ENCODE assay signal across 26 mouse cellular contexts in genomic region chr17:46915129-46915528, GRCm38 (mm10). TPM values are rescaled to one million over a fixed set of nuclear protein-coding genes. Genes with fewer than 3 reads are reported as not detected.
A peak's percentile ranks its signal among the peaks of the same experiment; 100 is the strongest.
DNase-seq lines count a peak whose midpoint lies in the region; ATAC-seq and TF ChIP-seq lines count a peak whose summit lies in the region.
"Had no signal": no experiment of that assay in that cellular context is flagged by ENCODE, and none has a peak within 500 bp of the region (broad histone marks: within the 10 kb centered on the region; RNA-seq: fewer than 3 reads in every experiment).

No protein-coding gene starts in this region.

- no peak for ATAC-seq in intestine, embryonic 15.5 days
- ATAC-seq in intestine, embryonic 16.5 days: no peak
- 0 out of 2 replicates have a peak, but pooled peaks have one; percentile 51 for ATAC-seq in stomach, postnatal 0 days (ENCODE audit: low FRiP score, low TSS enrichment)
- ATAC-seq: forebrain, embryonic 14.5 days; forebrain, embryonic 16.5 days had no signal

- no peak for TF ChIP-seq POLR2A in heart, adult 2 months (IDR thresholded peaks at IDR 0.05; ENCODE audit: insufficient read depth, low read depth, low read length)

- no peak overlapping the region for H3K4me3 ChIP-seq in intestine, embryonic 15.5 days (replicated peaks)
- no peak overlapping the region for H3K4me3 ChIP-seq in intestine, embryonic 16.5 days (ENCODE audit: low read length)
- H3K4me3 ChIP-seq in stomach, postnatal 0 days (ENCODE audit: low read depth, low read length): no peak overlapping the region
- no peak overlapping the region for H3K4me3 ChIP-seq in heart, adult 2 months
- H3K4me3 ChIP-seq: embryonic facial prominence, embryonic 13.5 days; embryonic facial prominence, embryonic 15.5 days; erythroblast, embryonic 14.5 days had no signal

- no peak overlapping the region for H3K27ac ChIP-seq in intestine, embryonic 15.5 days
- H3K27ac ChIP-seq in intestine, embryonic 16.5 days (ENCODE audit: low read length): no peak overlapping the region
- H3K27ac ChIP-seq in stomach, postnatal 0 days (replicated peaks): no peak overlapping the region
- no peak overlapping the region for H3K27ac ChIP-seq in heart, adult 2 months
- H3K27ac ChIP-seq: embryonic facial prominence, embryonic 13.5 days; embryonic facial prominence, embryonic 15.5 days had no signal

- no peaks in the 10 kb centered on the region for H3K27me3 ChIP-seq in intestine, embryonic 15.5 days (replicated peaks)
- no peaks in the 10 kb centered on the region for H3K27me3 ChIP-seq in intestine, embryonic 16.5 days (replicated peaks; ENCODE audit: control insufficient read depth, insufficient read depth, low read length)
- no peaks in the 10 kb centered on the region for H3K27me3 ChIP-seq in stomach, postnatal 0 days (ENCODE audit: control insufficient read depth, insufficient read depth, low read length)
- no peaks in the 10 kb centered on the region for H3K27me3 ChIP-seq in heart, adult 2 months (ENCODE audit: control insufficient read depth, insufficient read depth, low read length)
- H3K27me3 ChIP-seq: embryonic facial prominence, embryonic 13.5 days; embryonic facial prominence, embryonic 15.5 days had no signal

- H3K79me2 ChIP-seq in heart, adult 2 months (replicated peaks; ENCODE audit: control insufficient read depth, insufficient read depth, low read length): no peaks in the 10 kb centered on the region

- peak overlapping the region; percentile 6; the same call in 1 of the 2 replicates for H3K9ac ChIP-seq in intestine, embryonic 15.5 days
- no peak overlapping the region for H3K9ac ChIP-seq in intestine, embryonic 16.5 days (ENCODE audit: low read depth, low read length)
- no peak overlapping the region for H3K9ac ChIP-seq in stomach, postnatal 0 days (ENCODE audit: low read length)
- H3K9ac ChIP-seq in heart, adult 2 months (ENCODE audit: low read depth, low read length): no peak overlapping the region
- H3K9ac ChIP-seq: embryonic facial prominence, embryonic 13.5 days; embryonic facial prominence, embryonic 15.5 days had no signal

- no peaks in the 10 kb centered on the region for H3K36me3 ChIP-seq in intestine, embryonic 15.5 days
- H3K36me3 ChIP-seq in intestine, embryonic 16.5 days (ENCODE audit: control insufficient read depth, insufficient read depth, low read length): no peaks in the 10 kb centered on the region
- no peaks in the 10 kb centered on the region for H3K36me3 ChIP-seq in stomach, postnatal 0 days (ENCODE audit: control insufficient read depth, insufficient read depth, low read length)
- H3K36me3 ChIP-seq in heart, adult 2 months (ENCODE audit: control insufficient read depth, insufficient read depth, low read length): no peaks in the 10 kb centered on the region
- H3K36me3 ChIP-seq: embryonic facial prominence, embryonic 13.5 days; embryonic facial prominence, embryonic 15.5 days had no signal

- H3K9me3 ChIP-seq in intestine, embryonic 15.5 days: no peaks in the 10 kb centered on the region
- no peaks in the 10 kb centered on the region for H3K9me3 ChIP-seq in intestine, embryonic 16.5 days (ENCODE audit: control insufficient read depth, low read length)
- no peaks in the 10 kb centered on the region for H3K9me3 ChIP-seq in stomach, postnatal 0 days (ENCODE audit: control insufficient read depth, low read length)
- H3K9me3 ChIP-seq: embryonic facial prominence, embryonic 13.5 days; embryonic facial prominence, embryonic 15.5 days had no signal

- peak; percentile 87 for DNase-seq in retina, adult 2 months (ENCODE audit: low read depth, low spot score)
- no peak for DNase-seq in retina, postnatal 1 day
- no peak for DNase-seq in stomach, postnatal 0 days (ENCODE audit: low spot score)
- no peak for DNase-seq in heart, adult 2 months
- DNase-seq: adrenal gland, adult 2 months; adrenal gland, postnatal 10 days; adrenal gland, postnatal 25 days; cerebellum, adult 11 months; cerebellum, adult 18-20 months; cerebellum, adult 8-10 months; cerebellum, adult 9-11 months; cerebellum, postnatal 14 days; cerebellum, postnatal 36 days; embryo, embryonic 11 days had no signal

- intact Hi-C loops in heart, adult 2 months (cut with DNase I): no loop called here

- H3K4me2 ChIP-seq in intestine, embryonic 15.5 days (replicated peaks): no peak overlapping the region
- no peak overlapping the region for H3K4me2 ChIP-seq in intestine, embryonic 16.5 days (ENCODE audit: low read depth, low read length)
- no peak overlapping the region for H3K4me2 ChIP-seq in stomach, postnatal 0 days (replicated peaks; ENCODE audit: low read depth)
- H3K4me2 ChIP-seq: embryonic facial prominence, embryonic 13.5 days; embryonic facial prominence, embryonic 15.5 days had no signal

- 41% methylated on average over 3 of the region's 3 CpGs for WGBS in intestine, embryonic 15.5 days
- 50% methylated on average over 3 of the region's 3 CpGs for WGBS in intestine, embryonic 16.5 days
- WGBS in stomach, postnatal 0 days: 52% methylated on average over 3 of the region's 3 CpGs
- 55% methylated on average over 3 of the region's 3 CpGs for WGBS in heart, adult 2 months

- no peaks in the 10 kb centered on the region; the same call in 1 of the 2 replicates for H3K4me1 ChIP-seq in intestine, embryonic 15.5 days (replicated peaks)
- peaks cover 2% of the 10 kb centered on the region; the same call in 1 of the 2 replicates for H3K4me1 ChIP-seq in intestine, embryonic 16.5 days (ENCODE audit: control insufficient read depth, insufficient read depth, low read length)
- H3K4me1 ChIP-seq in stomach, postnatal 0 days (replicated peaks; ENCODE audit: control insufficient read depth, insufficient read depth): no peaks in the 10 kb centered on the region
- H3K4me1 ChIP-seq in heart, adult 2 months (ENCODE audit: control insufficient read depth, insufficient read depth, low read length): no peaks in the 10 kb centered on the region

- no peak for TF ChIP-seq CTCF in stomach, postnatal 0 days (IDR thresholded peaks at IDR 0.05; ENCODE audit: low read depth)
- no peak for TF ChIP-seq CTCF in heart, adult 2 months (IDR thresholded peaks at IDR 0.05)

- no peak for TF ChIP-seq EP300 in stomach, postnatal 0 days (optimal IDR thresholded peaks at IDR 0.05)
- TF ChIP-seq EP300 in heart, adult 2 months (IDR thresholded peaks at IDR 0.05; ENCODE audit: insufficient read depth, low read depth, low read length): no peak

RNA-seq across cellular contexts. Expression of gene Prph2, which starts 4.9 kb away (rescaled TPM):
- polyA plus RNA-seq in intestine, embryonic 15.5 days (2015; fragmentation: Nextera tagmentation; extraction: Ambion mirVana): not detected in 2 replicates
- not detected in 2 replicates for polyA plus RNA-seq in intestine, embryonic 16.5 days (2015; fragmentation: Nextera tagmentation; extraction: Ambion mirVana)
- polyA plus RNA-seq in stomach, postnatal 0 days (2015; fragmentation: Nextera tagmentation; extraction: Ambion mirVana): not detected in 2 replicates
- not detected for total RNA-seq in heart, adult 2 months (2021)
- not detected in 2 replicates for polyA plus RNA-seq in heart, adult 2 months (2012; rRNA removed)
- total RNA-seq: adrenal gland, adult 2 months; adrenal gland, postnatal 10 days; adrenal gland, postnatal 25 days; adrenal gland, postnatal 4 days; common myeloid progenitor, adult 5-6 weeks; MEL had no signal
- polyA plus RNA-seq: adrenal gland, adult 2 months; embryonic facial prominence, embryonic 11.5 days; embryonic facial prominence, embryonic 13.5 days; embryonic facial prominence, embryonic 15.5 days; erythroblast, embryonic 14.5 days; forebrain, embryonic 11.5 days; forebrain, embryonic 14.5 days; forebrain, embryonic 16.5 days had no signal

RNA-seq across cellular contexts. Expression of gene Tbcc, which starts 24.6 kb away (rescaled TPM):
- 48.2 and 48.6 TPM in 2 replicates for polyA plus RNA-seq in intestine, embryonic 15.5 days (2015; fragmentation: Nextera tagmentation; extraction: Ambion mirVana)
- polyA plus RNA-seq in intestine, embryonic 16.5 days (2015; fragmentation: Nextera tagmentation; extraction: Ambion mirVana): 31.8 and 35.8 TPM in 2 replicates
- 42.2 and 45.5 TPM in 2 replicates for polyA plus RNA-seq in stomach, postnatal 0 days (2015; fragmentation: Nextera tagmentation; extraction: Ambion mirVana)
- total RNA-seq in heart, adult 2 months (2021): 10 to 100 TPM; 16.3 TPM
- 12.7 and 13.3 TPM in 2 replicates for polyA plus RNA-seq in heart, adult 2 months (2012; rRNA removed)

RNA-seq across cellular contexts. Expression of gene Bicral, which starts 56.8 kb away (rescaled TPM):
- 3.5 and 4.6 TPM in 2 replicates for polyA plus RNA-seq in intestine, embryonic 15.5 days (2015; fragmentation: Nextera tagmentation; extraction: Ambion mirVana)
- 3.0 TPM in 2 replicates for polyA plus RNA-seq in intestine, embryonic 16.5 days (2015; fragmentation: Nextera tagmentation; extraction: Ambion mirVana)
- 2.3 and 2.8 TPM in 2 replicates for polyA plus RNA-seq in stomach, postnatal 0 days (2015; fragmentation: Nextera tagmentation; extraction: Ambion mirVana)
- total RNA-seq in heart, adult 2 months (2021): 10 to 100 TPM; 12.3 to 15.7 TPM
- 7.4 and 9.6 TPM in 2 replicates for polyA plus RNA-seq in heart, adult 2 months (2012; rRNA removed)
